Mouse (Mus musculus) thymus, postnatal 0 days (tissue): ENCODE results near the gene Adam6a. TPM values are rescaled to one million over a fixed set of nuclear protein-coding genes. Genes with fewer than 3 reads are reported as not detected.
"Not testable (repeated sequence)": the region's sequence is repeated elsewhere in the genome, so short reads cannot be mapped to it uniquely, and the experiment has no call there.

ENCODE experiments used
- DNase-seq: peaks from one replicate; pipeline ENCODE4 v3.0.0-alpha.2; 2015; ENCODE audit warnings: low spot score
- polyA plus RNA-seq: library from polyadenylated mRNA; unstranded; fragments of >200 nt; fragmentation: Nextera tagmentation; extraction: Ambion mirVana; gene quantifications from 2 replicates; pipeline ENCODE4 v1.2.1, GENCODE M21; 2015

The Adam6a gene
- not detected in 2 replicates for polyA plus RNA-seq

DNA sequence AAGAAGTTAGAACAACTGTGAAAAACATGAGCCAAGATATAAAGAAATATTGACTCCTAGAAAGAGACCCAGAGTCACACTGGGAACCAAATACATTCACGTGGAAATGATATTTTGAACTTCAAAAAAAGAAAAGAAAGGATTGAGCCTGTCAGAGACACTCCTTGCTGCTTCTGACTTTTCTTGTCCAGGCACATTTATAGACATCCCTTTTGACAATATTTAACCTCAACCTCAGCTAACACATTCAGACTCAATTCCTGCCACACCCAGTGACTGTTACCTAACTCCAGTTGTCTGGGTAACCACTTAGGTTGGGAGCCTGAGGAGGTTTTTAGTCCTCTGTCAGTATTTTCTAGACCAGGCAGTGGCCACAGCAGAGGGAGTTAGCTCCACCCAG lies at the start of gene Adam6a:
Gene Adam6a (plus strand): TSS at position 301 of the 400 bp plus-strand sequence.
- DNase-seq, result not testable (repeated sequence)

GRCm38 (mm10) chr12:113525901-113526300 lies 17.8 kb upstream of the Adam6a start:
- DNase-seq, result no peak

GRCm38 (mm10) chr12:113578241-113578640 lies 34.5 kb downstream of the Adam6a start:
- peak; percentile 39 for DNase-seq

DNA sequence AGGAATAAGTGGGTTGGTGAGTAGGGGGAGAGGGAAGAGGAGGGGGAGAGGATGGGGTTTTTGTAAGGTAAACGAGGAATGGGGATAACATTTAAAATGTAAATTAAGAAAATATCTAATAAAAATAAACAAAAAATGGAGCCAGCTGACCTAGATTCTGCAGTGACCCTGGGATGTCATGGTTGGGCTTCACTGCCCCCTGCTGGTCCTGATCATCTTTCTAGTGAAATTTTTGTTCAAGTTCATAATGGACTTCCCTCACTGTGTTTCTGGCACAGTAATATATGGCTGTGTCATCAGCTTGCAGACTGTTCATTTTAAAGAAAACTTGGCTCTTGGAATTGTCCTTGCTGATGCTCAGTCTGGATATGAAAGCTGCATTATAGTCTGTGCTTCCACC lies 44.3 kb downstream of the Adam6a start:
- DNase-seq, result no peak

Other genes with a start within 250 kb of the Adam6a start
- gene Adam6b, start 54.4 kb upstream of the Adam6a start, polyA plus RNA-seq, result not detected in 2 replicates